Mouse (Mus musculus) brain, adult 10 weeks (tissue): ENCODE data around the gene Slc19a3. TPM values are rescaled to one million over a fixed set of nuclear protein-coding genes. Genes with fewer than 3 reads are reported as not detected.

Experiments
- polyA plus RNA-seq: library from polyadenylated mRNA; stranded (reverse); fragments of 350-450 nt; fragmentation: Illumina TruSeq; extraction: RNeasy Lipid Tissue Mini Kit (QIAGEN cat#74804); gene quantifications from one replicate; pipeline ENCODE4 v1.2.3, GENCODE M21; 2015; ENCODE audit warnings: low read depth, low replicate concordance

Slc19a3 gene
- 3.9 TPM for polyA plus RNA-seq

GRCm38 (mm10) chr1:83038109-83038672, at the start of gene Slc19a3:
Slc19a3 (minus strand) TSS chr1:83038448.

GRCm38 (mm10) chr1:83060643-83061042, 22.4 kb upstream of the Slc19a3 start, which contains the start of gene Krtap28-13:
Krtap28-13 (plus strand) TSS chr1:83060930.

GRCm38 (mm10) chr1:83059278-83059677, 21.0 kb upstream of the Slc19a3 start, which contains the start of gene A030005K14Rik:
A030005K14Rik (minus strand) TSS chr1:83059378.

GRCm38 (mm10) chr1:83044882-83045427, 6.7 kb upstream of the Slc19a3 start, which contains the start of gene Gm47969:
Gm47969 (plus strand) TSS chr1:83044932.

GRCm38 (mm10) chr1:83042380-83042779, 4.1 kb upstream of the Slc19a3 start, which contains the start of gene Krtap28-10:
Krtap28-10 (minus strand) TSS chr1:83042480.

GRCm38 (mm10) chr1:83000306-83000705, 37.9 kb downstream of the Slc19a3 start, which contains the start of gene Gm47959:
Gm47959 (plus strand) TSS chr1:83000548.

Other genes with a start within 250 kb of the Slc19a3 start
- 54.0 TPM for gene Agfg1, start 199.0 kb downstream of the Slc19a3 start, polyA plus RNA-seq
- not detected for gene A030005L19Rik, start 125.1 kb downstream of the Slc19a3 start, polyA plus RNA-seq
- not detected for gene A030014E15Rik, start 113.5 kb downstream of the Slc19a3 start, polyA plus RNA-seq
- not detected for gene Gm6217, start 107.0 kb downstream of the Slc19a3 start, polyA plus RNA-seq
- not detected for gene A030003K21Rik, start 95.1 kb downstream of the Slc19a3 start, polyA plus RNA-seq
- not detected for gene Gm7544, start 82.4 kb downstream of the Slc19a3 start, polyA plus RNA-seq
- gene Gm47955, start 78.2 kb downstream of the Slc19a3 start, polyA plus RNA-seq: not detected
- not detected for gene Gm47959, start 37.9 kb downstream of the Slc19a3 start, polyA plus RNA-seq
- not detected for gene Krtap28-10, start 4.0 kb upstream of the Slc19a3 start, polyA plus RNA-seq
- gene Gm47969, start 6.5 kb upstream of the Slc19a3 start, polyA plus RNA-seq: not detected
- gene A030005K14Rik, start 20.9 kb upstream of the Slc19a3 start, polyA plus RNA-seq: not detected
- not detected for gene Krtap28-13, start 22.5 kb upstream of the Slc19a3 start, polyA plus RNA-seq
- not detected for gene Ccl20, start 78.3 kb upstream of the Slc19a3 start, polyA plus RNA-seq
- gene Daw1, start 121.3 kb upstream of the Slc19a3 start, polyA plus RNA-seq: 1.00 TPM